Mouse (Mus musculus): Measurements from ENCODE around the gene Dicer1.

The Dicer1 gene

GRCm38 (mm10) chr12:104751814-104752765 lies at the start of gene Dicer1:
Dicer1 (minus strand) TSS chr12:104751952.
- peak; percentile 94 for DNase-seq (ENCODE audit: low read depth, low spot score)

DNA sequence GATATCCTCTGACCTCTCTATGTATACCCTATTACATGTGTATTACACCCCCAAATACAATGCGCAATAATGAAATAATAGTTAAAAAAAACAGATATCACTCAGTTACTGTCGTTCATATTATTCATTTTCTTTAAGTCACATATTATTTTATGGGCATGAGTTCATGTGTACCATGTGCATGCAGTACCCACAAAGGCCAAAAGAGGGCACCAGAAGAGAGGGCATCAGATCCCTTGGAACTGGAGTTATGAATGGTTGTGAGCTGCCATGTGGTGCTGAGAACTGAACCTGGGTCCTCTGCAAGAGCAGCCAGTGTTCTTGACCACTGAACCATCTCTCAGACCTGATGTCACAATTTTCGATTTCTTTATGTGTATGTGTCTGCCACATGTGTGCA lies 47.6 kb upstream of the Dicer1 start:
- DNase-seq (ENCODE audit: low read depth, low spot score) = peak; percentile 53

DNA sequence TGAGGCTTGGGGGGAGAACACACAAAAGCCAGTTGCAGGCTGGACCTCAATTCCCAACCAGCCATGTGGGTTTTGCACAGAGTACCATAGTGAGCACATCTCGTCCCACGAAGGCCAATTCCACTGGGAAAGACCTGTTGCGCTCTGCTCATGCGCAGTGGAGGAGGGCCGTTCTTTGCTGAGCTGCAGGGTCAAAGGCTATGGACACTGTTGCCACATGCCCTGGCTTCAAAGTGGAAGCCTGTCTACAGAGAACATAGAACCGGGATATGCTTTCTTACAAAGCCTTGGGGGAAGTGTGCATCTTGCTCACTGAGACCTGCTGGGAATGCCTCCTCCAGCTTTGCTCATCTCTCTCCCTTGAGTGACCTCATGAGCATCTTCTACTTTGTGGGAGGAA lies 46.2 kb upstream of the Dicer1 start:
- DNase-seq (ENCODE audit: low read depth, low spot score) = no peak

DNA sequence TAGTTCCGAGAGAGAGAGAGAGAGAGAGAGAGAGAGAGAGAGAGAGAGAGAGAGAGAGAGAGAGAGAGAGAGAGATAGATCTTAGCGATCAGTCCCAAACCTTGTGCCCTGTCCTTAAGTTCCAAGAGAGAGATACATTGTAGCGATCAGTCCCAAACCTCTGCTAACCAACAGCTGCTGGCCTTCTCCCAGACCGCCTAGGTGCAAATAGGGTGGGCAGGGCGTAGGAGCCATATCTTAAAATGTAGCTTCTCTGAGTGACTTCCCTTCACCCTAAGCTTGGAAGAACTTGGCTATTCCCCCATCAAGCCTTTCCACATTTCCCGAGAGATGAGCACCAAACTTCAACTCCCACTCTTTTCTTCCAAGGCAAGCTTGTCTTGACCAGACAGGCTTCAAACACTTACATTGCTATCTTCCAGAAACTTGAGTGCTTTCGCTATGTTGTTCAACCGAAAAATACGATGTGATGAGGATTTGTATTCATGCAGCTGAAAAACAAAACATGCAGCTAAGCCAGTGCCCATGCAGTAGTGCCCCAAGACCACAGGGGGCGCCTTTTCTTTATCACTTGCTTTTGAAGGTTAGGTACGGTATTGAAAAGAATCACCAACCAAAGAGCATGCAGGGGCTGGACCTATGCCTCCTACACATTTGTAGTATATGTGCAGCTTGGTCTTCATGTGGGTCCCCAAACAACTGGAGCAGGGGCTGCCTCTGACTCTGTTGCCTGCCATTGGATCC lies 45.1 kb upstream of the Dicer1 start:
- DNase-seq (ENCODE audit: low read depth, low spot score) = peak; percentile 52

- peak; percentile 66 for DNase-seq (ENCODE audit: low read depth, low spot score)
Observed at GRCm38 (mm10) chr12:104794957-104795356, 43.2 kb upstream of the Dicer1 start.

GRCm38 (mm10) chr12:104793486-104793885 lies 41.7 kb upstream of the Dicer1 start:
- DNase-seq (ENCODE audit: low read depth, low spot score) = no peak

GRCm38 (mm10) chr12:104777603-104778002 lies 25.9 kb upstream of the Dicer1 start:
- DNase-seq (ENCODE audit: low read depth, low spot score) = no peak

GRCm38 (mm10) chr12:104771941-104772340 lies 20.2 kb upstream of the Dicer1 start:
- no peak for DNase-seq (ENCODE audit: low read depth, low spot score)

- no peak for DNase-seq (ENCODE audit: low read depth, low spot score)
Observed at GRCm38 (mm10) chr12:104769201-104769785, 17.5 kb upstream of the Dicer1 start.

DNA sequence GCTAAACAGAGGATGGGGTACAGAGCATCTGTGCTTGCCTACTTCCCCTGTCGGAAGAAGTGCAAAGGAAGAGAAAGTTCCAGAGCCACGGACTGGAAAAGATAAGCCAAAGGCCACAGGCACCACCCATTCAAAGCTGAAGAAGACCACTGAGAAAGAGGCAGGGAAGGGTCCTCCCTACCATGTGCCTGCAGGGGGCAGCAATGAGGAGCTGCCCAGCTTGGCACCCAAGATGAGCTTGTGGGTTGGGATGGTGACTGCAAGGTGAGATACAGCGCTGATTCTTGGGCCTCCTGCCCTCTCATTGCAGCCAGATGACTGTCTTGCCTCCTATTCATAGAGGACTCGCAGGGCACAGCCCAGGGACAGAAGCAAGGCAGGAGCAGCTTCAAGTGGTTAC lies 15.4 kb upstream of the Dicer1 start:
- peak; percentile 53 for DNase-seq (ENCODE audit: low read depth, low spot score)

DNA sequence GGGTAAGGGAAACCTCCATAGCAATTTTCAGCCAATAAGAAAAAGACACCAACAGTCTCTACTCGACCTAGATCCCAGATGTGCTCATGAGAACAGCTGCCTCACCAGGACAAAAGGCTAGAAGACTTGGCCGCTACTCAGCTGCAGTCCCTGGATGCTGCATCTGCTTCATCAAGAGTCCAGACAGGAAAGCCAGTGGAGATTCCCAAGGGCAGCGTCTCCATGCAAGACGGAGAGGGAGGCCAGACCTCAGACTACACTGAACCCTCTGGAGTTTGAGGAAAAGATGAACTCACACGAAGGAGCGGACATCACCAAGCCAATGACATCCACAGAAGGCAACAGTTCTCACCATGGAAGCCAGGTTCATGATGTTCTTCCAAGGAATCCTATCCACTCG lies 14.0 kb upstream of the Dicer1 start:
- DNase-seq (ENCODE audit: low read depth, low spot score) = no peak

GRCm38 (mm10) chr12:104765116-104765515 lies 13.4 kb upstream of the Dicer1 start:
- no peak for DNase-seq (ENCODE audit: low read depth, low spot score)

GRCm38 (mm10) chr12:104763918-104764317 lies 12.2 kb upstream of the Dicer1 start:
- DNase-seq (ENCODE audit: low read depth, low spot score) = peak; percentile 91

- DNase-seq (ENCODE audit: low read depth, low spot score) = peak; percentile 94
Observed at GRCm38 (mm10) chr12:104761411-104761810, 9.7 kb upstream of the Dicer1 start.

DNA sequence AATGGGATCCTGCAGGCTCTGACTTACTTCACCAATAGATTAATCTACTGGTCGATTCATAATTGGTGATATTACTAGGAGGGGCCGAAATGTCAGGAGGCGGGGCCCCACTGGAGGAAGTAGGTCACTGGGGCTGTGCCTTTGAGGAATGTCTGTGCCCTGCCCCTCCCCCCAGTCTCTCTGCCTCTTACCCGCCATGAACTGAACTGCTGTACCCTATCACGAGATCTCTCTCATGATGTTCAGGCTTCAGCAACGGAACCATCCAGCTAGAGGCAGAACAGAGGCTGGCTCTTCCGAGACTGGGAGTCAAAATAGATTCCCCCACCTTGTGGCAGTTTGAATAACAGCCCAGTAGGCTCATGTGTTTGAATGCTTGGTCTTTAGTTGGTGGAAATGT lies 6.3 kb upstream of the Dicer1 start:
- DNase-seq (ENCODE audit: low read depth, low spot score) = peak; percentile 78

GRCm38 (mm10) chr12:104753686-104754085 lies 1.9 kb upstream of the Dicer1 start:
- no peak for DNase-seq (ENCODE audit: low read depth, low spot score)

- DNase-seq (ENCODE audit: low read depth, low spot score) = peak; percentile 36
Observed at GRCm38 (mm10) chr12:104751331-104751813, 380 bp downstream of the Dicer1 start.

DNA sequence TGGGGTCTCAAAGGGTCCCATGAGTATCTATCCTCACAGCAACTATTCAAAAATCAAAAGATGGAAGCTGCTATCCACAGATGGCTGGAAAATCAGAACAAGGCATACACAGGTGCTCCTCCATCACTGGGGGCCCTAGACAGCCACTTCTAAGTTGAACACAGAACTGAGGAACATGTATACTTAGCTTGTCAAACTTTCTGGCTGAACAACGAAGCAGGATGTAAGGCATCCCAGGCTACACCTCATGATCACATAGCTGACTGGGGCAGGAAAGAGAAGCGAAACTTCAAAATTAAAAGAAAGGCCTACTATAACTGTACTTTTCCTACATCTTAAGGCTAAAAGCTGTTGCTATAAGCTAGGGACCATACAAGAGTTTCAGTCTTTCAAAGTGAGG lies 2.8 kb downstream of the Dicer1 start:
- no peak for DNase-seq (ENCODE audit: low read depth, low spot score)

DNA sequence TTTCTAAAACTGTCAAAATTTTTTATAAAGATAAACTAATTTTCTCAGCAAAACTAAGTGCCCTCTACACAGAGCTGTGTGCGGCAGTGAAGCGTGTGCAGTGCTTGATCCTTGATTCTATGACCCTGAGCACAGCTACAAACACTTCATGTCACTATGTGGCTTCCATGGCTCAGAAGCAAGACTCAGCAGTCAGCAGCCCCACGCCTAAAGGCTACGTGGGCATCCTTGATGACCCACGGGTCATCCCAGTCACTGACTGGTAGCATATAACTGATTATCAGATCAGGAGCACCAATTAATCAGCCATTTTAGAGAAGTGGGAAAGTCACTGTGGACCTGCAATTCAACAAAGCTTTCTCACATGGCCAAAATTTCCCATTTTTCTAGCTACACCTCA lies 4.5 kb downstream of the Dicer1 start:
- no peak for DNase-seq (ENCODE audit: low read depth, low spot score)

GRCm38 (mm10) chr12:104746601-104747000 lies 5.2 kb downstream of the Dicer1 start:
- DNase-seq (ENCODE audit: low read depth, low spot score) = no peak

GRCm38 (mm10) chr12:104743687-104744086 lies 8.1 kb downstream of the Dicer1 start:
- no peak for DNase-seq (ENCODE audit: low read depth, low spot score)

DNA sequence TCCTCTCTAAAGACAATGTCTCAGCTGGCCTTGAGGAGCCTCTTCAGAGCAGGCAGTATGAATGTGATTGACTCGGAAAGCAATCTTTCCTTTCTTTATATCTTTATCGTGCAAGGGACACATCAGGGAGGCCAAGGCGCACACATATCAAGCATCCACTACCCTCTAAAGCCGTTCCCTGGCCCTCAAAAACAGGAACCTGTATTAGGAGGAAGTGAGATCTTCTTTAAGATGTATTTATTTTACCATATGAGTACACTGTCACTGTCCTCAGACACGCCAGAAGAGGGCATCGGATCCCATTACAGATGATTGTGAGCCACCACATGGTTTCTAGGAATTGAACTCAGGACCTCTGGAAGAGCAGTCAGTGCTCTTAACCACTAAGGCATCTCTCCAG lies 9.5 kb downstream of the Dicer1 start:
- no peak for DNase-seq (ENCODE audit: low read depth, low spot score)

All from R1 (cell line).